Mouse (Mus musculus): ENCODE measurements around the gene Tbc1d16. TPM values are rescaled to one million over a fixed set of nuclear protein-coding genes. Genes with fewer than 3 reads are reported as not detected.

Gene Tbc1d16
- total RNA-seq, 2 experiments from 2014 or later: 66.3 to 67.2 TPM

- DNase-seq: peak; percentile 52 to 53
- intact Hi-C loops (cut with DNase I): no loop called here
Measured at GRCm38 (mm10) chr11:119152321-119152831, 75.9 kb downstream of the Tbc1d16 start.

GRCm38 (mm10) chr11:119151073-119151607 is 77.2 kb downstream of the Tbc1d16 start:
- intact Hi-C loops (cut with DNase I): no loop called here

GRCm38 (mm10) chr11:119150442-119150841 is 77.9 kb downstream of the Tbc1d16 start:
- no peak for DNase-seq
- intact Hi-C loops (cut with DNase I): no loop called here

More at GRCm38 (mm10) chr11:119151073-119151607, 77.2 kb downstream of the Tbc1d16 start:
- DNase-seq: no peak

GRCm38 (mm10) chr11:119148829-119149228 is 79.5 kb downstream of the Tbc1d16 start:
- intact Hi-C loops (cut with DNase I): no loop called here
- DNase-seq: no peak

- DNase-seq: no peak
- intact Hi-C loops (cut with DNase I): no loop called here
Measured at GRCm38 (mm10) chr11:119147153-119147552, 81.1 kb downstream of the Tbc1d16 start.

- intact Hi-C loops (cut with DNase I): no loop called here
- no peak for DNase-seq
Measured at GRCm38 (mm10) chr11:119146140-119146539, 82.2 kb downstream of the Tbc1d16 start.

GRCm38 (mm10) chr11:119144801-119145475 is 83.4 kb downstream of the Tbc1d16 start:
- no peak for DNase-seq
- intact Hi-C loops (cut with DNase I): no loop called here

GRCm38 (mm10) chr11:119143376-119144002 is 84.8 kb downstream of the Tbc1d16 start:
- DNase-seq: no peak

GRCm38 (mm10) chr11:119142615-119143014 is 85.7 kb downstream of the Tbc1d16 start:
- DNase-seq: no peak
- intact Hi-C loops (cut with DNase I): no loop called here

More at GRCm38 (mm10) chr11:119143376-119144002, 84.8 kb downstream of the Tbc1d16 start:
- intact Hi-C loops (cut with DNase I): no loop called here

- no peak for DNase-seq
- intact Hi-C loops (cut with DNase I): no loop called here
Measured at GRCm38 (mm10) chr11:119139026-119139425, 89.3 kb downstream of the Tbc1d16 start.

GRCm38 (mm10) chr11:119138205-119138604 is 90.1 kb downstream of the Tbc1d16 start:
- DNase-seq: no peak
- intact Hi-C loops (cut with DNase I): no loop called here

- peak in 1 of 2 experiments; percentile 31 for DNase-seq
- intact Hi-C loops (cut with DNase I): no loop called here
Measured at GRCm38 (mm10) chr11:119134586-119134985, 93.7 kb downstream of the Tbc1d16 start.

- intact Hi-C loops (cut with DNase I): no loop called here
- DNase-seq: peak; percentile 80 to 85
Measured at GRCm38 (mm10) chr11:119133437-119134221, 94.7 kb downstream of the Tbc1d16 start.

- intact Hi-C loops (cut with DNase I): no loop called here
- DNase-seq: no peak
Measured at GRCm38 (mm10) chr11:119132198-119133035, 95.9 kb downstream of the Tbc1d16 start.

GRCm38 (mm10) chr11:119130081-119130765 is 98.1 kb downstream of the Tbc1d16 start:
- no peak for DNase-seq
- intact Hi-C loops (cut with DNase I): no loop called here

- intact Hi-C loops (cut with DNase I): loop anchor here (5.0 kb wide), 2 partner anchors 58 to 72 kb away; no protein-coding TSS in a partner anchor
Measured at GRCm38 (mm10) chr11:119129281-119130058, 98.8 kb downstream of the Tbc1d16 start.

GRCm38 (mm10) chr11:119128668-119129280 is 99.5 kb downstream of the Tbc1d16 start:
- DNase-seq: no peak
- intact Hi-C loops (cut with DNase I): loop anchor here (5.0 kb wide), 2 partner anchors 59 to 71 kb away; no protein-coding TSS in a partner anchor

More at GRCm38 (mm10) chr11:119129281-119130058, 98.8 kb downstream of the Tbc1d16 start:
- DNase-seq: no peak
